Mouse (Mus musculus) megakaryocyte, embryonic 14.5 days (primary cell): Measurements from ENCODE around the gene Vsnl1. TPM values are rescaled to one million over a fixed set of nuclear protein-coding genes. Genes with fewer than 3 reads are reported as not detected.

Experiments
- H3K27me3 ChIP-seq: replicated peaks from 2 replicates; pipeline ENCODE3; 2012; ENCODE audit warnings: inconsistent platforms
- H3K36me3 ChIP-seq: replicated peaks from 2 replicates; pipeline ENCODE3; 2012; ENCODE audit warnings: low read length, inconsistent platforms, mixed read lengths
- H3K4me1 ChIP-seq: 2 replicates; pipeline ENCODE4 v1.6.1; 2012; ENCODE audit warnings: inconsistent platforms
- H3K4me3 ChIP-seq: replicated peaks from 2 replicates; pipeline ENCODE3; 2012; ENCODE audit warnings: moderate library complexity, mild to moderate bottlenecking, inconsistent platforms
- H3K9me3 ChIP-seq: 2 replicates; pipeline ENCODE4 v1.6.1; 2012; ENCODE audit warnings: inconsistent platforms
- FLI1 ChIP-seq: IDR thresholded peaks from 2 replicates; pipeline ENCODE4 v1.6.1; 2012; ENCODE audit warnings: low read length, inconsistent platforms, mixed read lengths
- GATA1 ChIP-seq: IDR thresholded peaks from 3 replicates; pipeline ENCODE4 v1.6.1; 2012; ENCODE audit warnings: mixed read lengths, low read length, inconsistent platforms, borderline replicate concordance
- polyA plus RNA-seq: library from polyadenylated mRNA; stranded (reverse); fragments of >175 nt; gene quantifications from 2 replicates; pipeline ENCODE4 v1.2.3, GENCODE M21; 2012; ENCODE audit warnings: low replicate concordance; ENCODE audit not compliant: insufficient read depth

The Vsnl1 gene
- polyA plus RNA-seq, 1 experiment = not detected

DNA sequence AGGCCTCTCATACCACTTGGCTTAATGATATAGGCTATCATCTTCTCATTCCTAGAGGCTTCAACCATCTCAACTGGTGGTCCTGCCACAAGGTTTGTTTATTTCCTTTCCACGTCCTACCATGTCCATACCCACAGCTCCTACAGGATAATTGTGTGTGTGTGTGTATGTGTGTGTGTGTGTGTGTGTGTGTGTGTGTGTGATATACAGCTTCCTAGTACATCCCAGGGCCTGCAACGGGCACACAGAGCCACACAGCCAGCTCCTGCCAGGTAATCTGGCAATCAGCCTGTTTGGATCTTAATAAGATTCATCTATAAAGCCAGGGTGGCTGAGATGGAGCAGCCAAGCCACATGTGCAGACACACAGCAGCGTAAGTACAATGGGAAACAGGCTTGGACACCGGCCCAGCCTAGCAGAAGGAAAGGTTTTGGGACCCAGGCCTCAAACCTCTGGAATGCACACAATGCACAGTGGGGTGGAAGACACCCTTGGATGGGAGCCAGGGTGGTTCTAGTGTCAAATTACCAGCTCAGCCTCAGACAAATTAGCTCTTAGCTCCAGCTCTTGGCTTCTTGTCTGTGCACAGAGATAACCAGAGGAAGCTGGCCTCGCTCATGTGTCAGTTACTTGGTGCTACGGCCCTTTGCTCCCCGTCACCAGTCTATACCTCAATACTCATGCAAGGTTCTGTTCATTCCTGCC lies 45.0 kb downstream of the Vsnl1 start:
- H3K4me1 ChIP-seq = no peaks in the 10 kb centered on the region
- no peaks in the 10 kb centered on the region for H3K9me3 ChIP-seq
- H3K36me3 ChIP-seq = no peaks in the 10 kb centered on the region
- TF ChIP-seq GATA1 (no peak), FLI1 (no peak)
- no peaks in the 10 kb centered on the region for H3K27me3 ChIP-seq
- H3K4me3 ChIP-seq = no peak overlapping the region

DNA sequence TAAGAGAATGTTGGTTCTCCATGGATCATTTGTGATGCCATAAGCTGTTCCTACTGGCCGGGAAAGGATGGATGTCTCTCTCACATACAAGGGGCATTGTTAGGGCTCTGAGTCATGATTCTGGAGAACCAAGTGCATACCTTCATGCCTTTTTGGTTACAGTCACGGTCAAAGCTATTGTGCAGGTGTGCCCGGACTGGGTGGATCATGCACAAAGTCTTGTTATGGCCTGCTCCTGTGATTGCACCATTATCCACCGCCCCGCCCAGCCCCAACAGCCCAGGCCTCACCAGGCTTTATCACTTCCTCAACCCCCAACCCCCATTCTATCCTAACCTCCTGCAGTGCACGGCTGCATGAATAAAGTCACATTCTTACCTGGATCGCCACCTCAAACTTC lies 47.3 kb downstream of the Vsnl1 start:
- TF ChIP-seq FLI1 (no peak), GATA1 (no peak)

DNA sequence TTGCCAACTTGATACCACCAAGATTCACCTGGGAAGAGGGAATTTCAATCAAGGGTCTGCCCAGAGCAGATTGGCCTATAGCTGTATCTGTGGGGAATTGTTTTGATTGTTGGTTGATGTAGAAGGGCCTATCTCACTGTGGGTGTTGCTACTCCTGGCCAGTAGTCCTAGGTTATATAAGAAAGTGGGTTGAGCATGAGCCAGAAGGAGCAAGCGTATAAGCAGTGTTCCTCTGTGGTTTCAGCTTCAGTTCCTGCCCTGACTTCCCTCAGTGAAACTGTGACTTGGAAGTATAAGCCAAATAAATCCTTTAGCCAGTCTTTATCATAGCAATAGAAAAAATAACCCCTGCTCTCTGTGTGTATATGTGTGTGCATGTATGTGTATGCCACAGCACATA lies 51.7 kb downstream of the Vsnl1 start:
- Histone ChIP-seq H3K4me3 (no peak overlapping the region), H3K36me3 (no peaks in the 10 kb centered on the region), H3K27me3 (no peaks in the 10 kb centered on the region), H3K4me1 (no peaks in the 10 kb centered on the region), H3K9me3 (no peaks in the 10 kb centered on the region)
- TF ChIP-seq FLI1 (no peak), GATA1 (no peak)

More for the DNA sequence above, 47.3 kb downstream of the Vsnl1 start:
- no peak overlapping the region for H3K4me3 ChIP-seq
- H3K27me3 ChIP-seq = no peaks in the 10 kb centered on the region
- no peaks in the 10 kb centered on the region for H3K9me3 ChIP-seq
- no peaks in the 10 kb centered on the region for H3K36me3 ChIP-seq
- no peaks in the 10 kb centered on the region for H3K4me1 ChIP-seq

DNA sequence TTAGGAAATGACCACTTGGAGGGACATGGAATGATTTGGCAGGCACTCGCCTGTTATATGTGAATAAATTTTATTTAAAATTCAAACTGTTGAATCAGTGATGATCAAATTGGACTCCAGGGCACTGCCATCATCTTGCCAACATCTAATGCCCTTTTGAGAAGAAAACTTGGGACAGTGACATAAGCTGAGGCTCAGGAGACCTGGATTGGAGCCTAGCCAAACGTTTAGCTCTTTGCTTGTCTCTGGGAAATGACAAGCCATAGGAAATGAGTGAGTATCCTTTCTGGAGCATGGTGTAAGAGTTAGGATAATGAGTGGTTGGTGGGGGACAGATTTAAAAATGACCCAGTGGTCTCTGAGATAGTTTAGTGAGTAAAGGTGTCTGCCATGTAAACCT lies 57.0 kb downstream of the Vsnl1 start:
- Histone ChIP-seq H3K9me3 (no peaks in the 10 kb centered on the region), H3K4me3 (no peak overlapping the region), H3K36me3 (no peaks in the 10 kb centered on the region), H3K4me1 (no peaks in the 10 kb centered on the region), H3K27me3 (no peaks in the 10 kb centered on the region)
- TF ChIP-seq FLI1 (no peak), GATA1 (no peak)

DNA sequence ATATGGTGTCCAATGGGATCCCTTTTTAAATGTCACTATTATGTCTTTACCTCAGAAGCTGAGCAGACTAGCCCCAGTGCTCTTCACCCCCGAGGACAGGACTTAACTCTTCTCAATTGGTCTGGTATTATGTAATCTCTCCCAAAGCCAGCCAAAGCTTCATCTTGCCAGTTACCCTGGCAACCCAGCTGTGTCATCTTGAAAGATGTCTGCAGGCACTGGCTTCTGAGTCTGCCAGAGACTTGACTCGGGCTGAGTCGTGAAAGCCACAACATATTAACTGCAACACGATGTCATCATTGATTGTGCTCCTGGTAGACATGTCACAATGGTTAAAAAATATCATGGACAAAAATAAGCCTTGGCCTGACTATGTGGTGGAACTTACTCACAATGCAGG lies 66.4 kb downstream of the Vsnl1 start:
- Histone ChIP-seq H3K27me3 (no peaks in the 10 kb centered on the region), H3K4me1 (peaks cover 13% of the 10 kb centered on the region), H3K9me3 (no peaks in the 10 kb centered on the region), H3K4me3 (no peak overlapping the region), H3K36me3 (no peaks in the 10 kb centered on the region)
- TF ChIP-seq FLI1 (no peak), GATA1 (no peak)

DNA sequence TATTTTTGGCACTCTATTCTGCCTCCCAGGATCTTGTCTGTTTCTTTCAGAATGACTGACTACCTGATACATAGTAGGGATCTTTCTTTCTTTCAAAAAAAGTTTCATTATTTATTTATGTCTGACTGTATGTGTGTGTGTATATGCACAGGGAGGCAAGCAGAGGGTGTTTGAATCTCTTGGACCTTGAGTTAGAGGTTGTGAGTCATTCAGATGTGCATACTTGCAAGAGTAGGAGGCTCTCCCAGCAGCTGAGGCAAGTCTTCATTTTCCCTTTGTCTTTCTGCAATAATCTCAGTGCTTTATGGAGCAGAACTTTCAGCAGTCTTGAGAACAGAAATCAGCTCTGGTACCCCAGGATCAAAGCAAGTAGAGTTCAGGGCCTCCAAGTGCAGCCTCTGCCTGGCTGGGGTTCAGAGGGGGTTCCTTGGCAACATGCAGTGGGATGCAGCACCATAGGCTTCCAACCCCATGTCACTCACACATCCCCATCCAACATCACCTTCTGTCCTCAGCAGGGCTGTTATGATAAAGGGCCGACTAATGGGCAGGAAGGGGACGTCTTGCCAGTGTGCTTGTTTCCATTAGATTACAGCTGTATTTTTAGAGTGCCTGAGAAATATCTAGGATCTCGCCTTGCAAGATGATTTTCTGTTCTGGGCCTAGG lies 69.2 kb downstream of the Vsnl1 start:
- Histone ChIP-seq H3K36me3 (no peaks in the 10 kb centered on the region), H3K27me3 (no peaks in the 10 kb centered on the region), H3K4me3 (no peak overlapping the region), H3K4me1 (peaks cover 26% of the 10 kb centered on the region), H3K9me3 (no peaks in the 10 kb centered on the region)
- TF ChIP-seq GATA1 = no peak
- TF ChIP-seq FLI1 = no peak

DNA sequence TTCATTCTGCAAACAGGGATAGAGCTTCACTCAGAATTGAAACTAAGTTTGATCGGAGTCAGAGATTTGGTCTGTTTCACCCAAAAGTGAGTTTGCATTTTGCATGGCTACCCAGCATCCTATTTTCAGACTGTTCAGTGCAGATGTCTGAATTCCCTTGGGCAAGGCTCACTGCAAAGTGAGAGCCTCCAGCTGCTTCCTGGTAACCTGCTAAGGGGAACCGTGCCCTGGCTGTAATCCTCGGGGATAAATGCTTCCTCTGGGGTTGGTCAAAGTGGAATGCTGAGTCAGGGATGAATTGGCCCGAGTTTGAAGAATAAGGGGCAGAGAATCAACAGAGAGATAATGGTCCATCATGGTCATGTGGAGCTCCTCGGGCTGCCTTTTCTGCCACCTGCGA lies 71.5 kb downstream of the Vsnl1 start:
- peaks cover 23% of the 10 kb centered on the region for H3K4me1 ChIP-seq
- H3K4me3 ChIP-seq = peak overlapping the region; percentile 33
- H3K36me3 ChIP-seq = no peaks in the 10 kb centered on the region
- peaks cover 1% of the 10 kb centered on the region for H3K27me3 ChIP-seq
- TF ChIP-seq FLI1 (no peak), GATA1 (no peak)
- H3K9me3 ChIP-seq = no peaks in the 10 kb centered on the region

DNA sequence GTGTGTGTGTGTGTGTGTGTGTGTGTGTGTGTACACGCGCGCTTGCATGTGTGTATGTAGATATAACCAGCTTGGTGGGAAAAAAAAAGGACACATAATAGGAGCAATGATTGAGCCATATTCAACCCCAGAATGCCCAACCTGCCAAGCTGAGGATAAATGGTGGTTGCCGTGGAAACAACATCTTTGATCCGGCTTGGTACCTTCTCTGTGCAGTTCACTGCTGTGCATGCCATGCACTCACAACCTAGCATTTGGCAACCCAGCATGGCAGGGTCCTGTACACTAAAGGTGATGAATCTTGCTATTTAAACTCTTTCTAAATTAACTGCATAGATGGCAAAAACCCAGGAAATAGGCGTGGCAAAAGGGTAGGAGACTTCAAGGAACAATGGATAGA lies 74.0 kb downstream of the Vsnl1 start:
- no peak for TF ChIP-seq GATA1
- no peak for TF ChIP-seq FLI1

DNA sequence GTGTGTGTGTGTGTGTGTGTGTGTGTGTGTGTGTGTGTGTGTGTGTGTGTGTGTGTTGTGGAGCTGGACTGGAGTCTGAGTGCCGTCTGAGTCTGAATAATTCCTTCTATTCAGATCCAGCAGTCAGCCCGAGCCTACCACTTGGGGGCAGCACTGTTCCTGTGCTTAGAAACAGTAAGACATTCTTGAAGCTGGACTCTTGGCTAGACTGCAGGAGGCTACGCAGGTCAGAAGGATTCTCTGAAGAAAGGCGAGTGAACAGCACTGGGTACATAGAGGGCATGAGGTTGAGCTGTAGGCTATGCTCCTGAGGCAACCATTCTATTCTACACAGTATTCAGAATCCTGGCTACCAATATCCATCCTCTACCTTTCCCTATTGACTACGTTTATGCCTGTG lies 85.5 kb downstream of the Vsnl1 start:
- Histone ChIP-seq H3K9me3 (no peaks in the 10 kb centered on the region), H3K27me3 (peaks cover 8% of the 10 kb centered on the region), H3K4me1 (no peaks in the 10 kb centered on the region), H3K36me3 (no peaks in the 10 kb centered on the region), H3K4me3 (no peak overlapping the region)
- TF ChIP-seq GATA1 = no peak
- TF ChIP-seq FLI1 = no peak

More for the DNA sequence above, 74.0 kb downstream of the Vsnl1 start:
- Histone ChIP-seq H3K27me3 (peaks cover 1% of the 10 kb centered on the region), H3K4me1 (peaks cover 22% of the 10 kb centered on the region), H3K4me3 (no peak overlapping the region), H3K9me3 (no peaks in the 10 kb centered on the region), H3K36me3 (no peaks in the 10 kb centered on the region)

DNA sequence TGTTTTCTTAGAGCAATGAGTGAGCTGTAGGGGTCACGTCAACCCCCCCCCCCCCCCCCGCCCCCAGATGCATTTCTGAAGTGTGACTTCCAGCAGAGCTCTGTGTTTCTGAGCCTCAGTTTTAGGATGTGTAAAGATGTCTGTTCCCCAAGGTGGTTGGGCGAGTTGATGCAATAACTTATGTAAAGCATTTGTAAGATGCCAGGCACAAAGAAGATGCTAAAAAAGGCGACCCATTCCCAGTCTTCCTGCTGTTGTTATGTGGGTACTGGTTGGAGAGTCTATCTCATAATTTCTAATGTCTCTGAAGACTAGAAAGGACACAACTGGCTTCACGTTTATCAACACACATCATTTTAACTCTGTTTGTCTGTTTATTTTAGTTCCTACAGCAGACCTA lies 86.5 kb downstream of the Vsnl1 start:
- Histone ChIP-seq H3K4me1 (no peaks in the 10 kb centered on the region), H3K4me3 (no peak overlapping the region), H3K9me3 (no peaks in the 10 kb centered on the region), H3K27me3 (peaks cover 8% of the 10 kb centered on the region), H3K36me3 (no peaks in the 10 kb centered on the region)
- TF ChIP-seq FLI1 (no peak), GATA1 (no peak)
